Mouse (Mus musculus): Measurements from ENCODE around the gene Pik3c2g.

Gene Pik3c2g

DNA sequence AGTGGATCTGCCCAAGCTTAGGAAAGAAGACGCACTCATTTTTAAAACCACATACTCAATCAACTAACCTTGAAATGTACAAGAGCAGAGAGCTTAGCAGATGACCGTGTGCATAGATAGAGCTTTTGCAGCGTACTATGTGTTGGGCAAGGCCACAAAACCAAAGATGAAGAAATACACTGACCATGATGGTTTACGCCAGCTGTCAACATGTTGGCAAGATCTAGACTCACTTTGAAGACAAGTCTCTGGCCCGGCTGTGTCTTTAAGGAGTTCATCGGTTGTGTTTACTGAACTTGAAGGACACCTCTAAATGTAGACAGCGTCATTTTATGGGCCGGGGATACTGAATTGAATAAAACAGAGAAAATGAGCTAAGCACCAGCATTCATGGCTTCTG, 254.3 kb downstream of the Pik3c2g start:
- in situ Hi-C loops (cut with MboI, MseI) = no loop called here

GRCm38 (mm10) chr6:139842626-139843025, 255.6 kb downstream of the Pik3c2g start:
- in situ Hi-C loops (cut with MboI, MseI) = no loop called here

DNA sequence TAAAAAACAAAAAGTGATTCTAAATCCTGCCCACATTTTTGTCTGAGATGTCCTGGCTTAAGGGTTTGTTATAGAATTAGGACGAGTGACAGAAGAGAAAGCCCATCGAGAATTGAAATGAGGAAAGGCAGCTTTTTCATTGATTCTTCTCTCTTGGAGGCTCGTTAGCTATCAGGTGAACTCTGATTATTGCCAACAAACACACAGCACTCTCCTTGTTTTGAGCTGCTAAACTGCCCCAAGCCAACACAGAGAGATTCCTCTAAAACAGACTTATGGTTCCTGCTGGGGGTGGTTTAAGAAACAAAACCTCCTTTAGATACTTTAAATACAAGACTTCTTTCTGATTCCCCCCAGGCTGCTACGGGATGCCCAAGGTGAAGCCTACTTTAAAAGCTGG, 256.5 kb downstream of the Pik3c2g start:
- in situ Hi-C loops (cut with MboI, MseI) = no loop called here

- in situ Hi-C loops (cut with MboI, MseI) = no loop called here
Observed at GRCm38 (mm10) chr6:139846889-139847544, 260.0 kb downstream of the Pik3c2g start.

- in situ Hi-C loops (cut with MboI, MseI) = no loop called here
Observed at GRCm38 (mm10) chr6:139849931-139850330, 262.9 kb downstream of the Pik3c2g start.

- in situ Hi-C loops (cut with MboI, MseI) = no loop called here
Observed at GRCm38 (mm10) chr6:139851705-139852603, 264.9 kb downstream of the Pik3c2g start.

- in situ Hi-C loops (cut with MboI, MseI) = no loop called here
Observed at GRCm38 (mm10) chr6:139852836-139853235, 265.8 kb downstream of the Pik3c2g start.

- in situ Hi-C loops (cut with MboI, MseI) = no loop called here
Observed at GRCm38 (mm10) chr6:139860141-139860540, 273.1 kb downstream of the Pik3c2g start.

DNA sequence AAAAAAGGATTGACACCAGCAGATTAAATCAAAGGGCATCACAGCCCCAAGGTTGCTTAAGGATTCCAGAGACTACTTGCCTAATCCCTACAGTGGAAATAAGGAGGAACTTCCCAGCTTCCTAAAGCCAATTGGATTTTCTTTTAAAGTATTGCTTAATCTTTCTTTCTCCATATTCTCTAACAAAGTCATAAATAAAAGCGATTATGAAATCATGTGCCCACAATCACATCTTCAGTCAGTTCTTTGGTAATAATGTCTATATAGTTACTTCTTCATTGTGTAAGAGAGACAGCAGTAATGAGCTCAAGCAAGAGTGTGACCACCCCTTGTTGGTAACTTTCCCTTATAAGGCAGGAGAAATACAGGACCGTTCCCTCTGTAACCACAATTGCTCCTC, 274.5 kb downstream of the Pik3c2g start:
- in situ Hi-C loops (cut with MboI, MseI) = no loop called here

DNA sequence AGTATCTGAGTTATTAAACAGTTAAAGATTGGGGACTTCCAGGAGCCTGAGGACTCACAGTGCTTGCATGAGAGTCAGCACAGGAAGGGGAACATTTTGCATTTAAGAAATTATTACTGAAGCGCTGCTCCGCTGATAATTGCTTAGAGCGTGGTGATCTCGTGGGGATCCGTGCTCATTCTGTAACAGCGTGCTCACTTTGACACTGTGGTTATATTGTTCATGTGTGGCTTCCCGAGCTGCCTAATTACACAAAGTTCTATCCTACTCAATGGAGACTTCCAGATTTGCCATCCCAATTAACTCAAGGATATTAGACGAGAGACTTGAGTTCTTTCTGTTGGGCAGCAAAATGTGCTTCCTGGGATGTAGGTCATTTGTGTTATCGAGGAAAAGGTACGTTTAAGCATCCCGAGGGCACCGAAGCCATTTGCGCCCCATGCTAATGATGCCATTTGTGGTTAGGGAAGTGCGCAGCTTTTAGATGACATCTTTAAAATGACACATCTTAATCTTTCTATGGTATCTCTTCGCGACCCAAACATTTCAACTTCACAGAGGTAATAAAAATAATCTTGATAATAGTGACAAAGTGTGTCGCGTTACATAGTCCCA, 278.1 kb downstream of the Pik3c2g start:
- in situ Hi-C loops (cut with MboI, MseI) = no loop called here

- in situ Hi-C loops (cut with MboI, MseI) = no loop called here
Observed at GRCm38 (mm10) chr6:139874418-139875176, 287.6 kb downstream of the Pik3c2g start.

DNA sequence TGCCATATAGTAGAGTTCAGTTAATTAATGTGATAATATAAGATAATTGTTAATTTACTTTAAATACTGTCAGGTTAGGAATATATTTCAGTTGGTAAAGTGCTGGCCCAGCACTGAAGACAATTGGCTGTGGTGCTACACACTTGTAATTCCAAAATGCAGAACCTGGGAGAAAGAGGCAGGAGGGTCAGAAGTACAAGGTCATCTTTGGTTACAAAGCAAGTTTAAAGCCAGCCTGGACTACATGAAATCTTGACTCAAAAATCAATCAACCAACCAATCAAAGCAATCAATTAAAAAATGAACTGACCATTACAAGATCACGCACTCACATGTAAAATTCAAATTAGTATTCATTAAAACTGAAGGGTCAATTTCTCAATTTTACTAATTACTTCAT, 289.7 kb downstream of the Pik3c2g start:
- in situ Hi-C loops (cut with MboI, MseI) = no loop called here

DNA sequence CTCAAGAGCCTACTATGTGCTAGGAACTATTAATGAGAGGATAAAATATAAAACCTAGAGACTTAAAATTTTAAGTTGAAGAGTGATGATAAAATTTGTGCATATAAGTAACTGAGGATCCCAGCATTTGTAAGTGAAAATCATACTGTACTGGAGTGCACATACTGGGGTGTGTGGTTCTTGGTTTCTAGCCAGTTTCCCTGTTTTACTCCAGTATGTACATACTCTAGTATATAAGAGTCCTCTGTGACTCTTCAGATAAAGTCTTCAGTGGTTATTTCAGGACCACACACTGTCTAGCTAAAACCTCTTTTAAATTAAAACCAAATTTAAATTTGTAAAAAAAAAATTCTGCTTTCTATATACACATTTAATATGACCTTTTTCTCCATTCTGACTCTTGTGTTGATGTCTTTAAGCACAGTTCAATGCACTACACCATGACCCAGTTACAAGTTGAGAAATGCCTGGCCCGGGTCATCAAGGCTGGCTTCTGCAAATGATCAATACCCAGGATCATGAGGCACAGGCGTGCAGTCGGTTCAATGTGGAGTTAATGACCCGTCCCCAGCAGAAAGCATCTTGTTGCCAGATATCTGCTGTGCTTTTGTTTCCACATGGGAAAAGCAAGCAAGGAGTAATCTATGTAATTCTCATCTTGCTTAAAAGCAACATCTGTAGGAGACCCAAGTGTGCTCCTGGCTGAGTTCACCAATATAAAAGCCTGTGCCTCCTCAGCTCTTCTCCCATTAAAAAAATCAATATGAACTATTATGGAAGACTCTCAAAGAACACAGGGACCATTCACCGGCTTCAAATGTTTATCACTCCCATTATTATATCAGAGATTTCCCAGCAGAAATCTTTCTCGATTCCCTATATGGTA, 290.7 kb downstream of the Pik3c2g start:
- in situ Hi-C loops (cut with MboI, MseI) = no loop called here

DNA sequence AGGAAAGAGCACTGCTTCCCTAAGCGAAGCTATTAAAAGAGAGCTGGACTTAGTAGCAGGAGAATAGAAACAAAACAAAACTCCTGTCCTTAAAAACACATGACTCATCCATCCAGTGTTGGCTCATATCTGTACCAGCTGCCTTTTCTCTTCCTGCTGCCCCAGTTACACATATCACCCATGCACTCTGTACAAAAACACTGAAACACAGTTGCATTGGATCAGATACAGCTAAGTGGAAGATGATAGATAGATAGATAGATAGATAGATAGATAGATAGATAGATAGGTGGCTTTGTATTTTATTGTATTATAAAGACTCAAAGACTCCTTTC, 291.3 kb downstream of the Pik3c2g start:
- in situ Hi-C loops (cut with MboI, MseI) = no loop called here

- in situ Hi-C loops (cut with MboI, MseI) = no loop called here
Observed at GRCm38 (mm10) chr6:139882076-139882475, 295.1 kb downstream of the Pik3c2g start.

- in situ Hi-C loops (cut with MboI, MseI) = no loop called here
Observed at GRCm38 (mm10) chr6:139887175-139887574, 300.2 kb downstream of the Pik3c2g start.

GRCm38 (mm10) chr6:139895637-139896036, 308.6 kb downstream of the Pik3c2g start:
- in situ Hi-C loops (cut with MboI, MseI) = no loop called here

DNA sequence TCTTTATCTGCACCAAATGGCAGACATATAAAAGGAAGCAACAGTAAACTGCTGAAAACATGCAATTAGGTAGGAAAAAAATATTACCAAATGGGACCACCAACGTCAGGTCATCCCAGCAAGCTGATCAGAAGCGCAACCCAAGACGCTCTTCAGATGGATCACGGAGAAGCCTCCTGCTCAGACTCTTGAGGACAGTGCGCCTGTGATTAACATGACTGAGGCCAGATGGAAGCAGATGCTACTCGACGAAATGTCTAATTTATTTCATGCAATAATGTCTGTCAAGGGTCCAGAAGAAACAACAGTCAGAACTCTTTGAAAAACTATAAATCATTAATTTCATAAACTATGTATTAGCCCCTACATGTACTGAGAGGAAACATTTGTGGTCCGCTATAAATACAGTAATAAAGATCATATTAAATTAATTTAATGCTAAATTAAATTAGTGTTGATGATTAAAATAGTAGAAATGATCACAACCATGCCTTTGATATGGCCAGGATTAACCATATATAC, 312.7 kb downstream of the Pik3c2g start:
- in situ Hi-C loops (cut with MboI, MseI) = no loop called here

- in situ Hi-C loops (cut with MboI, MseI) = no loop called here
Observed at GRCm38 (mm10) chr6:139901801-139902200, 314.8 kb downstream of the Pik3c2g start.

DNA sequence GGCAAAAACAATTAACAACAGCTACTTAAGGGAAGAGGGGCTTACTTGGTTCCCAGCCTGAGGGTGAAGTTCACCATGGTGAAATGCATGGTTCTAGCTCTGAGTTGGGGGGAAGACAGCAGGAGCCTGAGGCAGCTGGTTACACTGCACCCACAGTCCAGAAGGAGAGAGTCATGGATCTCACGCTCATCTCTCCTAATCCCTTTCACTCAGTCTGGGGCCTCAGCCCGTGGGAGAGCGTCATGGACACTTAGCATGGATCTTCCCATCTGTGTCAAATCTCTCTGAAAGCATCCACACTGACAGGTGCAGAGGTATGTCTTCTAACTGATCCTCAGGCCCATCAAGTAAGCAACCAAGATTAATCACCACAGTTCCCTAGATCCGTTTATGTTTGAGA, 320.1 kb downstream of the Pik3c2g start:
- in situ Hi-C loops (cut with MboI, MseI) = no loop called here

All from regulatory T cell (primary cell).